Mouse (Mus musculus): ENCODE measurements at regions not wholly inside any gene's neighbourhood (a gene's known extent, or its start where the extent isn't known, plus 50 kb on each side); places are given as distances from the start of the nearest gene placed in this dataset.
"Not testable (repeated sequence)": the region's sequence is repeated elsewhere in the genome, so short reads cannot be mapped to it uniquely, and the experiment has no call there.

DNA sequence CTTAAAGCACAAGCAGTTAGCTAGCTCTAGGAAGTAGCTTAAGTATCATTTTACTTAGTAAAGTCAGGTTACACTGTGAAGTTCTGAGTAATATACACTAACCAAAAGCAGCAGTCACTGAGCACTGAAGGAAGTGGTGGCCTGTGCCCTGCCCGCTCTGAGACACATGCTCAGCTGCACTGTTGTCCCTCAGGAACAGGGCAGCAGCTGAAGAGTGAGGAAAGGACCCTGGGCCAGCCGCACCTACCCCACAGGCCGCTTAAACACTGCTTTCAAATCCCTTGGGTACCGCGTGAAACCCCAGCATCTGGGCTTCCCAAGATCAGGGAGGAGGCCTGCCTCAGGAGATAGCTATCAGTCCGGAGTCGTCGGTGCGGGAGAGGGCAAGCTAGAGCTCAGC lies 385.1 kb downstream of the Gm8797 start:
- DNase-seq, result not testable (repeated sequence)

- DNase-seq, result peak; percentile 4
These were observed 386.8 kb downstream of the Gm8797 start for GRCm38 (mm10) chr3:6137374-6137773.

- DNase-seq, result no peak
These were observed 423.2 kb downstream of the Gm8797 start for GRCm38 (mm10) chr3:6173775-6174174.

GRCm38 (mm10) chr3:6182533-6182932 lies 431.9 kb downstream of the Gm8797 start:
- no peak for DNase-seq

GRCm38 (mm10) chr3:6183400-6183799 lies 432.8 kb downstream of the Gm8797 start:
- DNase-seq, result no peak

DNA sequence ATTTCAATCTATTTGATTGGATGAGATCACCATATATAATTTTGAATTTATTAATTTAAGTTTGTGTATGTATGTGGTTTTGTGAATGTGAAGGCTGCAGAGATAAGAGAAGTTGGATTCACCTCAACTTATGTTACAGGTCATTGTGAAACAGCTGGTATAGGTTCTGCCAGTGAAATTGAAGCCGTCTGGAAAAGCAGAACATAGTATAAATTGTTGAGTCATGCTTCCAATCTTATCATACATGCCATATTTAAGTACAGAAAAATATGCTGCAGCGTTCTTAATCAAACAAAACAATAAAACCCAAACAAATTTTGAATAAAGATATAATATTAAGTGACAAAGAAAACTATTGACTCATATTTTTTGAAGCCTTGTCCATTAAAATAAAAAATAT lies 415.6 kb downstream of the 1700008P02Rik start:
- DNase-seq, result no peak

DNA sequence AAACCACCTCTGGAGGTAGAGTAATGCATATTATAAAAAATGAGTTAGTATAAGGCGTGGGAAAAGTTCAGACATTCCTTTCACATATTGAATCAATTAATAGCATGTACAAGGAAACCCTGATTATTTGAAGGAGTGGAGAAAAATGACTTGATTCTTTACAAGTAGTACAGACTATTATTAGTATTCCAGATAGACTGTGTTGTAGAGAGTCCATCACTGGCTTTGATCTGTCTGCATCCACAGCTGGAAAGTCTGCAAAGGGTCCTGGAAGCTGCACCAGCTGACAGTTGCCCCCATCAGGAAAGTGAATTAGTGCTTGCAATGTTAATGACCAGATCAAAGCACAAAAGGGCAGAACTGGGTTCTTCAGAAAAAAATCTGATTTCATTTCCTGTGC lies 391.6 kb downstream of the 1700008P02Rik start:
- no peak for DNase-seq

Small RNA genes in the stretch of these regions (microRNA-seq; reads per million reads assigned to microRNA genes)
- gene Gm25144 (0 reads per million in 2 experiments), gene Gm25352 (0 reads per million in 2 experiments)

Measured in gastrocnemius, postnatal 10 days (tissue).